Mouse (Mus musculus) cerebellum, adult 2 months (tissue): Measurements from ENCODE around the gene Cnot6l. TPM values are rescaled to one million over a fixed set of nuclear protein-coding genes. Genes with fewer than 3 reads are reported as not detected.

Experiments
- DNase-seq, 2 experiments: peaks; one replicate each; pipeline ENCODE4 v3.0.0; 2021
- H3K27ac ChIP-seq: fragments of 200-500 bp; 2 replicates; pipeline ENCODE4 v1.5.1; 2012; ENCODE audit warnings: low read length, control low read depth, inconsistent platforms; ENCODE audit not compliant: insufficient read depth
- H3K27me3 ChIP-seq: fragments of 200-500 bp; 2 replicates; pipeline ENCODE4 v1.6.1; 2012; ENCODE audit warnings: inconsistent platforms, mild to moderate bottlenecking, low read length, moderate library complexity; ENCODE audit not compliant: control insufficient read depth, insufficient read depth
- H3K4me1 ChIP-seq: fragments of 200-500 bp; 2 replicates; pipeline ENCODE4 v1.6.1; 2011; ENCODE audit warnings: low read length; ENCODE audit not compliant: control insufficient read depth, insufficient read depth
- H3K4me3 ChIP-seq: fragments of 200-500 bp; replicated peaks from 2 replicates; pipeline ENCODE3; 2011; ENCODE audit warnings: mild to moderate bottlenecking, low read depth, low read length, control low read depth; ENCODE audit not compliant: insufficient read depth
- CTCF ChIP-seq: fragments of 200-500 bp; IDR thresholded peaks from 2 replicates; pipeline ENCODE4 v1.5.1; 2011; ENCODE audit warnings: low read depth, mild to moderate bottlenecking, control low read depth, low read length, moderate library complexity, borderline replicate concordance; ENCODE audit not compliant: insufficient read depth
- POLR2A ChIP-seq: fragments of 200-500 bp; IDR thresholded peaks from 2 replicates; pipeline ENCODE4 v1.6.1; 2011; ENCODE audit warnings: low read length, control low read depth, borderline replicate concordance; ENCODE audit not compliant: insufficient read depth
- WGBS: fragments of 180-500 bp; shearing (Covaris S2); methylation state at CpG from one replicate; pipeline ENCODE4 v1.1.7; 2018; 5-methylcytosine and 5-hydroxymethylcytosine counted together
- polyA plus RNA-seq: library from polyadenylated mRNA; depleted of rRNA; stranded (reverse); fragments of >200 nt; gene quantifications from 2 replicates; pipeline ENCODE4 v1.2.3, GENCODE M21; 2012; rRNA removed

Gene Cnot6l
- polyA plus RNA-seq, 1 experiment: 15.2 TPM

GRCm38 (mm10) chr5:96029821-96030220, 134.2 kb downstream of the Cnot6l start:
- 73% methylated on average over 2 of the region's 2 CpGs for WGBS
- Histone ChIP-seq H3K27me3 (no peaks in the 10 kb centered on the region), H3K27ac (no peak overlapping the region), H3K4me3 (no peak overlapping the region), H3K4me1 (no peaks in the 10 kb centered on the region)
- no peak for DNase-seq
- TF ChIP-seq CTCF (no peak), POLR2A (no peak)

Other genes starting within 250 kb of the Cnot6l start
- gene Cxcl13, start 207.2 kb downstream of the Cnot6l start, polyA plus RNA-seq: not detected in 2 replicates
- 12.8 and 13.2 TPM in 2 replicates for gene Mrpl1, start 45.3 kb upstream of the Cnot6l start, polyA plus RNA-seq
- gene Fras1, start 209.8 kb upstream of the Cnot6l start, polyA plus RNA-seq: 1.1 and 1.2 TPM in 2 replicates